Mouse (Mus musculus): Measurements from ENCODE around the gene Dlgap1. TPM values are rescaled to one million over a fixed set of nuclear protein-coding genes. Genes with fewer than 3 reads are reported as not detected.
A peak's percentile ranks its signal among the peaks of the same experiment; 100 is the strongest.

Dlgap1 gene
- total RNA-seq, 2 experiments from 2014 or later = 0.67 to 1.5 TPM

- no peak for DNase-seq
Observed at GRCm38 (mm10) chr17:70341230-70341629, 372.4 kb downstream of the Dlgap1 start.

- no peak for DNase-seq
Observed at GRCm38 (mm10) chr17:70341920-70342319, 373.0 kb downstream of the Dlgap1 start.

- no peak for DNase-seq
Observed at GRCm38 (mm10) chr17:70347403-70347802, 378.5 kb downstream of the Dlgap1 start.

GRCm38 (mm10) chr17:70363561-70363960 lies 394.7 kb downstream of the Dlgap1 start:
- no peak for DNase-seq

GRCm38 (mm10) chr17:70363971-70364370 lies 395.1 kb downstream of the Dlgap1 start:
- DNase-seq = no peak

GRCm38 (mm10) chr17:70369124-70369523 lies 400.3 kb downstream of the Dlgap1 start:
- DNase-seq = no peak

GRCm38 (mm10) chr17:70377020-70377419 lies 408.1 kb downstream of the Dlgap1 start:
- DNase-seq = peak in 1 of 2 experiments; percentile 5

- DNase-seq = no peak
Observed at GRCm38 (mm10) chr17:70388447-70388846, 419.6 kb downstream of the Dlgap1 start.

GRCm38 (mm10) chr17:70397220-70397619 lies 428.3 kb downstream of the Dlgap1 start:
- DNase-seq = no peak

- no peak for DNase-seq
Observed at GRCm38 (mm10) chr17:70397708-70398107, 428.8 kb downstream of the Dlgap1 start.

- DNase-seq = no peak
Observed at GRCm38 (mm10) chr17:70401909-70402308, 433.0 kb downstream of the Dlgap1 start.

GRCm38 (mm10) chr17:70403750-70404149 lies 434.9 kb downstream of the Dlgap1 start:
- no peak for DNase-seq

- DNase-seq = no peak
Observed at GRCm38 (mm10) chr17:70414202-70414601, 445.3 kb downstream of the Dlgap1 start.

- no peak for DNase-seq
Observed at GRCm38 (mm10) chr17:70427866-70428265, 459.0 kb downstream of the Dlgap1 start.

GRCm38 (mm10) chr17:70429746-70430451 lies 461.0 kb downstream of the Dlgap1 start:
- peak; percentile 28 to 77 for DNase-seq

- DNase-seq = peak; percentile 2 to 36
Observed at GRCm38 (mm10) chr17:70430452-70430787, 461.5 kb downstream of the Dlgap1 start.

GRCm38 (mm10) chr17:70432834-70433233 lies 464.0 kb downstream of the Dlgap1 start:
- no peak for DNase-seq

- DNase-seq = no peak
Observed at GRCm38 (mm10) chr17:70434549-70434948, 465.7 kb downstream of the Dlgap1 start.

GRCm38 (mm10) chr17:70435612-70436011 lies 466.7 kb downstream of the Dlgap1 start:
- no peak for DNase-seq

GRCm38 (mm10) chr17:70437229-70437628 lies 468.4 kb downstream of the Dlgap1 start:
- DNase-seq = no peak

- no peak for DNase-seq
Observed at GRCm38 (mm10) chr17:70442976-70443375, 474.1 kb downstream of the Dlgap1 start.

- no peak for DNase-seq
Observed at GRCm38 (mm10) chr17:70446451-70446850, 477.6 kb downstream of the Dlgap1 start.

GRCm38 (mm10) chr17:70455036-70455435 lies 486.2 kb downstream of the Dlgap1 start:
- no peak for DNase-seq

- DNase-seq = no peak
Observed at GRCm38 (mm10) chr17:70457103-70457502, 488.2 kb downstream of the Dlgap1 start.

GRCm38 (mm10) chr17:70462231-70462630 lies 493.4 kb downstream of the Dlgap1 start:
- DNase-seq = no peak

Data from heart, adult 18-20 months (tissue).